Mouse (Mus musculus): ENCODE data around the gene Arhgef12. TPM values are rescaled to one million over a fixed set of nuclear protein-coding genes. Genes with fewer than 3 reads are reported as not detected.

Gene Arhgef12
- total and polyA plus RNA-seq, 3 experiments, result 34.8 to 150 (median 136) TPM

GRCm38 (mm10) chr9:43083441-43084055 lies 23.5 kb downstream of the Arhgef12 start:
- DNase-seq, result no peak
- H3K4me1 ChIP-seq (ENCODE audit: control insufficient read depth, insufficient read depth, low read length), result peaks cover 38% of the 10 kb centered on the region
- intact Hi-C loops (cut with DNase I), result no loop called here
- no peak for TF ChIP-seq POLR2A (IDR thresholded peaks at IDR 0.05; ENCODE audit: insufficient read depth, low read depth, low read length)
- TF ChIP-seq CTCF (IDR thresholded peaks at IDR 0.05), result no peak
- no peak for TF ChIP-seq EP300 (IDR thresholded peaks at IDR 0.05; ENCODE audit: insufficient read depth, low read depth, low read length)
- H3K27me3 ChIP-seq (ENCODE audit: control insufficient read depth, insufficient read depth, low read length), result no peaks in the 10 kb centered on the region
- peaks cover 17% of the 10 kb centered on the region for H3K79me2 ChIP-seq (replicated peaks; ENCODE audit: control insufficient read depth, insufficient read depth, low read length)
- H3K27ac ChIP-seq, result no peak overlapping the region
- 47% methylated on average over 7 of the region's 7 CpGs for WGBS
- no peak overlapping the region for H3K9ac ChIP-seq (ENCODE audit: low read depth, low read length)
- no peak overlapping the region for H3K4me3 ChIP-seq
- peaks cover 48% of the 10 kb centered on the region for H3K36me3 ChIP-seq (ENCODE audit: control insufficient read depth, insufficient read depth, low read length)

- TF ChIP-seq CTCF (IDR thresholded peaks at IDR 0.05) (no peak), EP300 (IDR thresholded peaks at IDR 0.05; ENCODE audit: insufficient read depth, low read depth, low read length) (no peak), POLR2A (IDR thresholded peaks at IDR 0.05; ENCODE audit: insufficient read depth, low read depth, low read length) (no peak)
- DNase-seq, result no peak
- Histone ChIP-seq H3K9ac (ENCODE audit: low read depth, low read length) (no peak overlapping the region), H3K4me3 (no peak overlapping the region), H3K27me3 (ENCODE audit: control insufficient read depth, insufficient read depth, low read length) (no peaks in the 10 kb centered on the region), H3K4me1 (ENCODE audit: control insufficient read depth, insufficient read depth, low read length) (peaks cover 33% of the 10 kb centered on the region), H3K36me3 (ENCODE audit: control insufficient read depth, insufficient read depth, low read length) (peaks cover 46% of the 10 kb centered on the region), H3K27ac (no peak overlapping the region), H3K79me2 (replicated peaks; ENCODE audit: control insufficient read depth, insufficient read depth, low read length) (peaks cover 20% of the 10 kb centered on the region)
- WGBS, result 84% methylated on average over 3 of the region's 3 CpGs
- intact Hi-C loops (cut with DNase I), result no loop called here
Observed at GRCm38 (mm10) chr9:43078711-43079110, 28.3 kb downstream of the Arhgef12 start.

GRCm38 (mm10) chr9:43076163-43076562 lies 30.9 kb downstream of the Arhgef12 start:
- DNase-seq, result no peak
- Histone ChIP-seq H3K27ac (no peak overlapping the region), H3K4me1 (ENCODE audit: control insufficient read depth, insufficient read depth, low read length) (peaks cover 29% of the 10 kb centered on the region), H3K27me3 (ENCODE audit: control insufficient read depth, insufficient read depth, low read length) (no peaks in the 10 kb centered on the region), H3K36me3 (ENCODE audit: control insufficient read depth, insufficient read depth, low read length) (peaks cover 38% of the 10 kb centered on the region), H3K4me3 (no peak overlapping the region), H3K79me2 (replicated peaks; ENCODE audit: control insufficient read depth, insufficient read depth, low read length) (peaks cover 20% of the 10 kb centered on the region), H3K9ac (ENCODE audit: low read depth, low read length) (no peak overlapping the region)
- 51% methylated on average over 7 of the region's 7 CpGs for WGBS
- TF ChIP-seq EP300 (IDR thresholded peaks at IDR 0.05; ENCODE audit: insufficient read depth, low read depth, low read length) (no peak), POLR2A (IDR thresholded peaks at IDR 0.05; ENCODE audit: insufficient read depth, low read depth, low read length) (no peak), CTCF (IDR thresholded peaks at IDR 0.05) (no peak)
- intact Hi-C loops (cut with DNase I), result no loop called here

- TF ChIP-seq POLR2A (IDR thresholded peaks at IDR 0.05; ENCODE audit: insufficient read depth, low read depth, low read length) (no peak), CTCF (IDR thresholded peaks at IDR 0.05) (no peak), EP300 (IDR thresholded peaks at IDR 0.05; ENCODE audit: insufficient read depth, low read depth, low read length) (no peak)
- H3K9ac ChIP-seq (ENCODE audit: low read depth, low read length), result no peak overlapping the region
- peaks cover 16% of the 10 kb centered on the region for H3K79me2 ChIP-seq (replicated peaks; ENCODE audit: control insufficient read depth, insufficient read depth, low read length)
- H3K27ac ChIP-seq, result no peak overlapping the region
- no peaks in the 10 kb centered on the region for H3K27me3 ChIP-seq (ENCODE audit: control insufficient read depth, insufficient read depth, low read length)
- H3K36me3 ChIP-seq (ENCODE audit: control insufficient read depth, insufficient read depth, low read length), result peaks cover 34% of the 10 kb centered on the region
- DNase-seq, result no peak
- H3K4me3 ChIP-seq, result no peak overlapping the region
- whole genome bisulfite sequencing, result 93% methylated on average over 1 of the region's 1 CpGs
- intact Hi-C loops (cut with DNase I), result no loop called here
- H3K4me1 ChIP-seq (ENCODE audit: control insufficient read depth, insufficient read depth, low read length), result peaks cover 25% of the 10 kb centered on the region
Observed at GRCm38 (mm10) chr9:43074611-43075010, 32.4 kb downstream of the Arhgef12 start.

- no peak overlapping the region for H3K9ac ChIP-seq (ENCODE audit: low read depth, low read length)
- no peak overlapping the region for H3K27ac ChIP-seq
- no peaks in the 10 kb centered on the region for H3K27me3 ChIP-seq (ENCODE audit: control insufficient read depth, insufficient read depth, low read length)
- no peak overlapping the region for H3K4me3 ChIP-seq
- intact Hi-C loops (cut with DNase I), result no loop called here
- WGBS, result 32% methylated on average over 2 of the region's 2 CpGs
- no peak for DNase-seq
- H3K4me1 ChIP-seq (ENCODE audit: control insufficient read depth, insufficient read depth, low read length), result peaks cover 26% of the 10 kb centered on the region
- no peak for TF ChIP-seq EP300 (IDR thresholded peaks at IDR 0.05; ENCODE audit: insufficient read depth, low read depth, low read length)
- no peak for TF ChIP-seq CTCF (IDR thresholded peaks at IDR 0.05)
- TF ChIP-seq POLR2A (IDR thresholded peaks at IDR 0.05; ENCODE audit: insufficient read depth, low read depth, low read length), result no peak
- peaks cover 11% of the 10 kb centered on the region for H3K79me2 ChIP-seq (replicated peaks; ENCODE audit: control insufficient read depth, insufficient read depth, low read length)
- peaks cover 36% of the 10 kb centered on the region for H3K36me3 ChIP-seq (ENCODE audit: control insufficient read depth, insufficient read depth, low read length)
Observed at GRCm38 (mm10) chr9:43071741-43072140, 35.3 kb downstream of the Arhgef12 start.

- Histone ChIP-seq H3K4me1 (ENCODE audit: control insufficient read depth, insufficient read depth, low read length) (peaks cover 23% of the 10 kb centered on the region), H3K4me3 (no peak overlapping the region), H3K27ac (no peak overlapping the region), H3K27me3 (ENCODE audit: control insufficient read depth, insufficient read depth, low read length) (no peaks in the 10 kb centered on the region), H3K9ac (ENCODE audit: low read depth, low read length) (no peak overlapping the region), H3K36me3 (ENCODE audit: control insufficient read depth, insufficient read depth, low read length) (peaks cover 34% of the 10 kb centered on the region), H3K79me2 (replicated peaks; ENCODE audit: control insufficient read depth, insufficient read depth, low read length) (peaks cover 11% of the 10 kb centered on the region)
- WGBS, result 43% methylated on average over 4 of the region's 4 CpGs
- TF ChIP-seq CTCF (IDR thresholded peaks at IDR 0.05) (no peak), POLR2A (IDR thresholded peaks at IDR 0.05; ENCODE audit: insufficient read depth, low read depth, low read length) (no peak), EP300 (IDR thresholded peaks at IDR 0.05; ENCODE audit: insufficient read depth, low read depth, low read length) (no peak)
- DNase-seq, result no peak
- intact Hi-C loops (cut with DNase I), result no loop called here
Observed at GRCm38 (mm10) chr9:43071176-43071575, 35.9 kb downstream of the Arhgef12 start.

Measured in heart, adult 2 months (tissue).